Mouse (Mus musculus) ES-Bruce4 (cell line): ENCODE data around the gene Fyttd1. TPM values are rescaled to one million over a fixed set of nuclear protein-coding genes. Genes with fewer than 3 reads are reported as not detected.
"Not testable (repeated sequence)": the region's sequence is repeated elsewhere in the genome, so short reads cannot be mapped to it uniquely, and the experiment has no call there.

ENCODE experiments used
- H3K27ac ChIP-seq: 2 replicates; pipeline ENCODE4 v1.5.1; 2012; ENCODE audit warnings: low read length, inconsistent platforms; ENCODE audit not compliant: insufficient read depth
- H3K27me3 ChIP-seq: 2 replicates; pipeline ENCODE4 v1.6.1; 2012; ENCODE audit warnings: mild to moderate bottlenecking, low read length, inconsistent platforms; ENCODE audit not compliant: control insufficient read depth, poor library complexity, insufficient read depth, severe bottlenecking
- H3K36me3 ChIP-seq: 2 replicates; pipeline ENCODE4 v1.6.1; 2012; ENCODE audit warnings: inconsistent platforms, mild to moderate bottlenecking, low read length, moderate library complexity; ENCODE audit not compliant: control insufficient read depth, poor library complexity, insufficient read depth, severe bottlenecking
- H3K4me1 ChIP-seq: one replicate; pipeline ENCODE4 v1.8.1; 2011; ENCODE audit warnings: low read length; ENCODE audit not compliant: control insufficient read depth, insufficient read depth
- H3K4me3 ChIP-seq: 2 replicates; pipeline ENCODE4 v1.5.1; 2011; ENCODE audit warnings: low read depth, mild to moderate bottlenecking, low read length
- H3K9ac ChIP-seq: 2 replicates; pipeline ENCODE4 v1.6.1; 2012; ENCODE audit warnings: low read depth, mild to moderate bottlenecking, inconsistent platforms; ENCODE audit not compliant: poor library complexity, severe bottlenecking
- H3K9me3 ChIP-seq: replicated peaks from 2 replicates; pipeline ENCODE4 v1.6.1; 2012; ENCODE audit warnings: mild to moderate bottlenecking, low read length, inconsistent platforms; ENCODE audit not compliant: control insufficient read depth, poor library complexity, insufficient read depth, severe bottlenecking
- CTCF ChIP-seq: IDR thresholded peaks from one replicate; pipeline ENCODE4 v1.8.1; 2011; ENCODE audit warnings: low read depth, low read length
- EP300 ChIP-seq: IDR thresholded peaks from 2 replicates; pipeline ENCODE4 v1.6.1; 2011; ENCODE audit warnings: low read depth, low read length; ENCODE audit not compliant: insufficient read depth
- POLR2A ChIP-seq: IDR thresholded peaks from one replicate; pipeline ENCODE4 v1.8.1; 2011; ENCODE audit warnings: low read length; ENCODE audit not compliant: insufficient read depth
- polyA plus RNA-seq: library from polyadenylated mRNA; stranded (reverse); fragments of >200 nt; gene quantifications from 2 replicates; pipeline ENCODE4 v1.2.4, GENCODE M21; 2011; ENCODE audit warnings: low read depth; ENCODE audit not compliant: missing spikeins, insufficient read depth, insufficient read length

The Fyttd1 gene
- polyA plus RNA-seq, 1 experiment = 124 TPM

DNA sequence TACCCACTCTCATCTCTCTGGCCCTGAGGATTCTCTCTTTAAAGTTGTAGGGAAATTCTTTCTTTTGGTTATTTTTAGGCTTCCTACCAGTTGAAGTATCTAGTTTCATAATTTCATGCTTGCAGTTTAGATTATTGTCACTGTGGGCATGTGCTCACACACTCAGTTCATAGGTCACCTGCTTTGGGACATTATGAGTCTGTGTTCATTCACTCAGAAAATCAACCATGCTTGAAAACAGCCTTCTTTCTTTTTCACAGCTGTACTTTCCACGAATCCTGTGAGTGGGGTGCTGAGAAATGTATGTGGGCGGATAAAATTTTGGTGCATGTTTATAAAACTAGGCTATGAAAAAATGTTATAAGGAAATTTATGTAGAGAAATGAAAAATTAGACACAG, 57.2 kb downstream of the Fyttd1 start:
- Histone ChIP-seq H3K9ac (no peak overlapping the region), H3K27me3 (no peaks in the 10 kb centered on the region), H3K4me3 (no peak overlapping the region), H3K4me1 (peaks cover 1% of the 10 kb centered on the region), H3K36me3 (no peaks in the 10 kb centered on the region), H3K9me3 (no peaks in the 10 kb centered on the region), H3K27ac (no peak overlapping the region)
- TF ChIP-seq CTCF (no peak), EP300 (no peak), POLR2A (no peak)

DNA sequence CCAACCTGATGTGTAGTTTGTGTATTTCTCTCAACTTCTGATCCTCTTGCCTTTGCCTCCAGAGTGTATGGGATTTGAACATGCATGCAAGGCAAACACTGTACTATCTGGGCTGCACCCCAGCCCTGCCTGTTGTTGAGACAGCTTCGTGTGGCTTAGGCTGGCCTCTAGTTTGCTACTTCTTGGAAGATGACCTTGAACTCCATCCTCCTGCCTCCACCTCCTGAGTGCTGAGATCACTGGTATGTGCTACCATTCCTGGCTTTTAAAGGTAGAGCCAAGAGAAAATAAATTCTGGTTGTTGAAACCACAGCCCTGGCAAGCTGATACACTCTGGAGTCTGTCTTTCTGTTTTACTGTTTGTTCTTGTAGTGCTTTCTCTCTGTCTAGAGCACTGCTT, 57.8 kb downstream of the Fyttd1 start:
- Histone ChIP-seq H3K4me3 (no peak overlapping the region), H3K27me3 (no peaks in the 10 kb centered on the region), H3K4me1 (no peaks in the 10 kb centered on the region), H3K9me3 (no peaks in the 10 kb centered on the region), H3K27ac (no peak overlapping the region), H3K36me3 (no peaks in the 10 kb centered on the region), H3K9ac (no peak overlapping the region)
- TF ChIP-seq CTCF = no peak
- TF ChIP-seq EP300 = no peak
- no peak for TF ChIP-seq POLR2A

DNA sequence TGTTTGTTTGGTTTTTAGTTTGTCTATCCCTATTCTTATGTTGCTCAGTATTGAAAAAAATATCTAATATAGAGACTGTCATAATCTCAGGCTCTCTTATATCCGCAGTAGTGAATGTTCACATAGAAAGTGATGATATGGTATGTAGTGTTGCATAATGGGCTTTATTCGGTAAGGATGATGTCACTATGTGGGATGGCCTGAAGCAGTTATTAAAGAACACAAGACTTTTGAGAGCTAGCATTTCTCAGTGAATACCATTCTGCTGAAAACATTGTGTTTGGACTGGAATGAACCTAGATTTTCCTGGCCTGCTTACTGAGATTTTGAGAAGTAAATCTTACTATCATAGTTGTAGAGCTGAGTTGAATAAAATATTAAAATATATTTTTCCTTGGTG, 60.1 kb downstream of the Fyttd1 start:
- no peak overlapping the region for H3K4me3 ChIP-seq
- H3K9me3 ChIP-seq = no peaks in the 10 kb centered on the region
- no peak for TF ChIP-seq CTCF
- no peak overlapping the region for H3K27ac ChIP-seq
- H3K36me3 ChIP-seq = no peaks in the 10 kb centered on the region
- no peaks in the 10 kb centered on the region for H3K27me3 ChIP-seq
- H3K9ac ChIP-seq = no peak overlapping the region
- H3K4me1 ChIP-seq = no peaks in the 10 kb centered on the region

DNA sequence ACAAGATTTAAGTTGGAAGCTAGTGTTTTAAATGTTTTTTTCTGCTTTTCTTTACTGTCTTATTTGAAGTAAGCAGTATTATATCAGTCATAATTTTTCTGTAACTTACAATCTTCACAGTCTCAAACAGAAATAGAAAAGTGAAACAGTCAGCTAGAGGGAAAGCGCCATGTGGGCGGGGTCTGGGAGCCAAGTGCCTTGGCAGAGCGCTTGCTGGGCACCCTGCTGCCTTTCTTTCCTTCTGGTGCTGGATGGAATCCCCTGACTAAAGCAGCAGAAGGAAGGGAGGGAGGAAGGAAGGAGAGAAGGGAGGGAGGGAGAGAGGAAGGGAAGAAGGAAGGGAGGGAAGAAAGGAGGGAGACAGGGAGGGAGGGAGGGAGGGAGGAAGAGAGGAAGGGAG, 62.0 kb downstream of the Fyttd1 start:
- H3K4me3 ChIP-seq, H3K9ac ChIP-seq, H3K27me3 ChIP-seq, H3K4me1 ChIP-seq, H3K27ac ChIP-seq, H3K36me3 ChIP-seq, H3K9me3 ChIP-seq: not testable (repeated sequence)

DNA sequence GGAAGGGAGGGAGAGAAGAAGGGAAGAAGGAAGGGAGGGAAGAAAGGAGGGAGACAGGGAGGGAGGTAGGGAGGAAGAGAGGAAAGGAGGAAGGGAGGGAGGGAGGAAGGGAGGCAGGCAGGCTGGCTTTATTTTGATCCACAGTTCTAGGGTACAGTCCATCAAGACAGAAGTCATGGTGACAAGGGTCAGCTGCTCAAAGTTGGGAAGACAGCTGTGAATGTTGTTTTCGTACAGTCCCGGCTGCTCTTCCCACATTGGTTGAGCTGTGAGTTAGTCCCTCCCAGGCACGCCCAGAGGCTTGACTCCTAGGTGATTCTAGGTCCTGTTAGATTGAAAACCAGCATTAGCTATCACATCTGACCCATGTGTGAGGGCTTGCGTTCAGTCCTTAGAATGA, 62.4 kb downstream of the Fyttd1 start:
- not testable (repeated sequence) for H3K27me3 ChIP-seq

DNA sequence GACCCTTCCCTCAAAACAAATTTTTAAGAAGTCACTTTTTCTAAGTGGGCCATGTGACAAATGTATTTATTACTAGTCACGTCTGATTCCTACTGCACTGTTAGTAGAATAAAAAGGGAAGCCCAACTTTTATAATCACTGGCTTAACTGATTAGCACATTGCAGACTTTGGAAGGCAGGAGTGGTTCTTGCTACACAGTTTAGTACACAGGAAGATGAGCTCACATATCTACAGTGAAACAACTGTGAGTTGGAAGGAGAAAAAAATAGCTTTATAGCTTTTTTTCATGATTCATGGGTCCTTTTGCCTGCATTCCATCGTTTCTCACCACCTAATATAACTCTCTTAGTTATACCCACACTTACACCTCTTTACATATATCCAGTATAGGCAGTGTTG, 63.9 kb downstream of the Fyttd1 start:
- H3K9me3 ChIP-seq, H3K27me3 ChIP-seq, H3K4me1 ChIP-seq, H3K36me3 ChIP-seq, H3K27ac ChIP-seq, H3K4me3 ChIP-seq, H3K9ac ChIP-seq: not testable (repeated sequence)

More for the DNA sequence above, 62.4 kb downstream of the Fyttd1 start:
- H3K9me3 ChIP-seq, H3K9ac ChIP-seq, H3K36me3 ChIP-seq, H3K27ac ChIP-seq, H3K4me3 ChIP-seq, H3K4me1 ChIP-seq: not testable (repeated sequence)

DNA sequence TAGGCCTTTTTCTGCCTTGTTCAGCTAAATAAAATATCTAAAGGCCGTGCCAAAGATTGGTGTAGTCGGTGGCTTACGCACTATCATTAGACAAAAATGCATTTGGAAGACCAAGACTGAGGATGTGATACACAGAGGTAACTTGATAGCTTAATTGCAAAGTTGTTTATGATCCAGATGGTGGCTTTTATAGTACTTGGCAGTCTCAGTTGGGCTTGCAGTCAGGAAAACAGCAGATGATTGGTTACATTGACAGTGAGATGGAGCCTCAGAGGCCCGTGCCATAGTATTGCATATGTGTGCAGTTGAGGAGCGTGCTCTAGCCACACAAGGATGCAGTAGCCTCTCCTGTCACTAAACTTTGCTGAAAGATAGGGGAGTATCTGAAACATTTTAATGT, 65.4 kb downstream of the Fyttd1 start:
- H3K9ac ChIP-seq = no peak overlapping the region
- H3K36me3 ChIP-seq = no peaks in the 10 kb centered on the region
- H3K4me1 ChIP-seq = no peaks in the 10 kb centered on the region
- no peaks in the 10 kb centered on the region for H3K27me3 ChIP-seq
- no peak overlapping the region for H3K4me3 ChIP-seq
- H3K9me3 ChIP-seq = no peaks in the 10 kb centered on the region
- TF ChIP-seq POLR2A (no peak), CTCF (no peak), EP300 (no peak)
- H3K27ac ChIP-seq = no peak overlapping the region
